Mouse (Mus musculus) hindbrain, embryonic 16.5 days (tissue): ENCODE results near the gene Naxd. TPM values are rescaled to one million over a fixed set of nuclear protein-coding genes. Genes with fewer than 3 reads are reported as not detected.
"Not testable (repeated sequence)": the region's sequence is repeated elsewhere in the genome, so short reads cannot be mapped to it uniquely, and the experiment has no call there.

Experiments
- ATAC-seq: fragments of 200-750 bp; cut with Nextera tagmentation; 2 replicates; pipeline ENCODE4 v1.8.0; 2017; ENCODE audit warnings: moderate TSS enrichment, moderate library complexity
- H3K27ac ChIP-seq: fragments of 300-500 bp; sonication (generic); 2 replicates; pipeline ENCODE4 v1.5.1; 2014; ENCODE audit warnings: low read depth, mild to moderate bottlenecking, control low read depth, low read length, moderate library complexity
- H3K27me3 ChIP-seq: fragments of 300-500 bp; sonication (generic); replicated peaks from 2 replicates; pipeline ENCODE4 v1.6.1; 2014; ENCODE audit warnings: low read length; ENCODE audit not compliant: control insufficient read depth, insufficient read depth
- H3K36me3 ChIP-seq: fragments of 300-500 bp; sonication (generic); 2 replicates; pipeline ENCODE4 v1.6.1; 2014; ENCODE audit warnings: mild to moderate bottlenecking, low read length, moderate library complexity, mixed read lengths; ENCODE audit not compliant: control insufficient read depth, insufficient read depth
- H3K4me1 ChIP-seq: fragments of 300-500 bp; sonication (generic); 2 replicates; pipeline ENCODE4 v1.6.1; 2014; ENCODE audit warnings: low read depth, low read length; ENCODE audit not compliant: control insufficient read depth, insufficient read depth
- H3K4me2 ChIP-seq: fragments of 300-500 bp; sonication (generic); 2 replicates; pipeline ENCODE4 v1.6.1; 2014; ENCODE audit warnings: mild to moderate bottlenecking, low read length, control low read depth, moderate library complexity
- H3K4me3 ChIP-seq: fragments of 300-500 bp; sonication (generic); 2 replicates; pipeline ENCODE4 v1.5.1; 2014; ENCODE audit warnings: mild to moderate bottlenecking, low read length, control low read depth, moderate library complexity
- H3K9ac ChIP-seq: fragments of 300-500 bp; sonication (generic); 2 replicates; pipeline ENCODE4 v1.6.1; 2014; ENCODE audit warnings: low read depth, mild to moderate bottlenecking, control low read depth, low read length, moderate library complexity
- H3K9me3 ChIP-seq: fragments of 300-500 bp; sonication (generic); 2 replicates; pipeline ENCODE4 v1.6.1; 2014; ENCODE audit warnings: mild to moderate bottlenecking, low read length, moderate library complexity; ENCODE audit not compliant: control insufficient read depth
- WGBS: fragments of 180-500 bp; shearing (Covaris S2); extraction: QIAGEN DNeasy Blood & Tissue Kit; methylation state at CpG from one replicate; pipeline ENCODE4 v1.1.7; 2014; 5-methylcytosine and 5-hydroxymethylcytosine counted together
- polyA plus RNA-seq: library from polyadenylated mRNA; unstranded; fragments of >200 nt; fragmentation: Nextera tagmentation; extraction: Ambion mirVana; gene quantifications from 2 replicates; pipeline ENCODE4 v1.2.1, GENCODE M21; 2015

The Naxd gene
- polyA plus RNA-seq, 1 experiment from 2014 or later, result 133 TPM

GRCm38 (mm10) chr8:11477811-11478761 is 19.2 kb upstream of the Naxd start, which contains the start of gene Rab20:
Rab20 (minus strand) TSS chr8:11478710.
- peak; percentile 84 for ATAC-seq
- Histone ChIP-seq H3K27me3 (peaks cover 50% of the 10 kb centered on the region), H3K9ac (peak within 1 kb of the TSS; percentile 64), H3K4me3 (peak within 1 kb of the TSS; percentile 57), H3K9me3 (no peaks in the 10 kb centered on the region), H3K36me3 (no peaks in the 10 kb centered on the region), H3K27ac (no peak within 1 kb of the TSS), H3K4me1 (peaks cover 17% of the 10 kb centered on the region), H3K4me2 (peak within 1 kb of the TSS; percentile 100)
- WGBS, result under 1% methylated on average over 64 of the region's 69 CpGs

GRCm38 (mm10) chr8:11478807-11479527 is 18.3 kb upstream of the Naxd start:
- H3K27me3 ChIP-seq, result peaks cover 47% of the 10 kb centered on the region
- peaks cover 17% of the 10 kb centered on the region for H3K4me1 ChIP-seq
- H3K9me3 ChIP-seq, result no peaks in the 10 kb centered on the region
- no peak for ATAC-seq
- H3K36me3 ChIP-seq, result no peaks in the 10 kb centered on the region
- H3K4me3 ChIP-seq, result peak overlapping the region; percentile 57
- 3% methylated on average over 23 of the region's 23 CpGs for WGBS
- no peak overlapping the region; the same call in 1 of the 2 replicates for H3K9ac ChIP-seq
- peak overlapping the region; percentile 100 for H3K4me2 ChIP-seq
- no peak overlapping the region for H3K27ac ChIP-seq

GRCm38 (mm10) chr8:11479591-11479990 is 17.7 kb upstream of the Naxd start:
- H3K4me2 ChIP-seq, result no peak overlapping the region
- no peak overlapping the region for H3K4me3 ChIP-seq
- no peaks in the 10 kb centered on the region for H3K9me3 ChIP-seq
- no peaks in the 10 kb centered on the region for H3K36me3 ChIP-seq
- no peak overlapping the region for H3K9ac ChIP-seq
- no peak overlapping the region for H3K27ac ChIP-seq
- peaks cover 47% of the 10 kb centered on the region for H3K27me3 ChIP-seq
- 8% methylated on average over 14 of the region's 14 CpGs for WGBS
- H3K4me1 ChIP-seq, result peaks cover 17% of the 10 kb centered on the region
- ATAC-seq, result no peak

GRCm38 (mm10) chr8:11481876-11482275 is 15.4 kb upstream of the Naxd start:
- peaks cover 12% of the 10 kb centered on the region for H3K4me1 ChIP-seq
- no peak overlapping the region for H3K4me3 ChIP-seq
- H3K4me2 ChIP-seq, result no peak overlapping the region
- WGBS, result 48% methylated on average over 3 of the region's 3 CpGs
- H3K27me3 ChIP-seq, result peaks cover 27% of the 10 kb centered on the region
- no peak for ATAC-seq
- no peaks in the 10 kb centered on the region for H3K36me3 ChIP-seq
- H3K9ac ChIP-seq, result no peak overlapping the region
- H3K9me3 ChIP-seq, result no peaks in the 10 kb centered on the region
- no peak overlapping the region for H3K27ac ChIP-seq

GRCm38 (mm10) chr8:11482537-11482936 is 14.8 kb upstream of the Naxd start:
- H3K9ac ChIP-seq, result no peak overlapping the region
- H3K27ac ChIP-seq, result no peak overlapping the region
- H3K4me2 ChIP-seq, result no peak overlapping the region
- H3K9me3 ChIP-seq, result no peaks in the 10 kb centered on the region
- 70% methylated on average over 3 of the region's 3 CpGs for WGBS
- H3K36me3 ChIP-seq, result no peaks in the 10 kb centered on the region
- H3K4me3 ChIP-seq, result no peak overlapping the region
- peaks cover 9% of the 10 kb centered on the region for H3K4me1 ChIP-seq
- no peak for ATAC-seq
- peaks cover 27% of the 10 kb centered on the region for H3K27me3 ChIP-seq

- H3K4me3 ChIP-seq, result no peak overlapping the region
- H3K4me2 ChIP-seq, result no peak overlapping the region
- no peak overlapping the region for H3K27ac ChIP-seq
- H3K4me1 ChIP-seq, result no peaks in the 10 kb centered on the region
- H3K36me3 ChIP-seq, result no peaks in the 10 kb centered on the region
- 23% methylated on average over 7 of the region's 7 CpGs for WGBS
- H3K27me3 ChIP-seq, result peaks cover 7% of the 10 kb centered on the region
- no peak for ATAC-seq
- H3K9me3 ChIP-seq, result no peaks in the 10 kb centered on the region
- no peak overlapping the region for H3K9ac ChIP-seq
Measured at GRCm38 (mm10) chr8:11486142-11486541, 11.2 kb upstream of the Naxd start.

- H3K27me3 ChIP-seq, result peaks cover 4% of the 10 kb centered on the region; the same call in 1 of the 2 replicates
- no peak overlapping the region for H3K4me3 ChIP-seq
- H3K4me2 ChIP-seq, result no peak overlapping the region
- 82% methylated on average over 4 of the region's 4 CpGs for WGBS
- no peaks in the 10 kb centered on the region for H3K36me3 ChIP-seq
- H3K4me1 ChIP-seq, result no peaks in the 10 kb centered on the region
- H3K9me3 ChIP-seq, result no peaks in the 10 kb centered on the region
- H3K9ac ChIP-seq, result no peak overlapping the region
- no peak for ATAC-seq
- no peak overlapping the region for H3K27ac ChIP-seq
Measured at GRCm38 (mm10) chr8:11487229-11487628, 10.1 kb upstream of the Naxd start.

- H3K9me3 ChIP-seq, H3K4me1 ChIP-seq, H3K4me2 ChIP-seq, H3K4me3 ChIP-seq, H3K27ac ChIP-seq, H3K9ac ChIP-seq, H3K36me3 ChIP-seq, H3K27me3 ChIP-seq, ATAC-seq: not testable (repeated sequence)
- 89% methylated on average over 2 of the region's 2 CpGs for WGBS
Measured at GRCm38 (mm10) chr8:11492340-11492739, 5.0 kb upstream of the Naxd start.

GRCm38 (mm10) chr8:11498281-11498680 is 975 bp downstream of the Naxd start:
- ATAC-seq, result no peak
- peaks cover 16% of the 10 kb centered on the region for H3K4me1 ChIP-seq
- H3K9me3 ChIP-seq, result no peaks in the 10 kb centered on the region
- H3K9ac ChIP-seq, result no peak overlapping the region; the same call in 1 of the 2 replicates
- WGBS, result 75% methylated on average over 12 of the region's 12 CpGs
- no peak overlapping the region for H3K27ac ChIP-seq
- peaks cover under 1% of the 10 kb centered on the region for H3K36me3 ChIP-seq
- H3K4me2 ChIP-seq, result peak overlapping the region; percentile 81
- H3K4me3 ChIP-seq, result peak overlapping the region; percentile 93
- peaks cover 5% of the 10 kb centered on the region for H3K27me3 ChIP-seq
